Mouse (Mus musculus): Measurements from ENCODE around the gene Hist1h3b.
"Not testable (repeated sequence)": the region's sequence is repeated elsewhere in the genome, so short reads cannot be mapped to it uniquely, and the experiment has no call there.

Gene Hist1h3b

GRCm38 (mm10) chr13:23753314-23754078 lies 1.4 kb downstream of the Hist1h3b start:
- DNase-seq (ENCODE audit: low spot score in 2 of 2) = no peak

- DNase-seq (ENCODE audit: low spot score in 2 of 2) = no peak
These were observed 2.9 kb downstream of the Hist1h3b start for GRCm38 (mm10) chr13:23755000-23755399.

GRCm38 (mm10) chr13:23756790-23757189 lies 4.7 kb downstream of the Hist1h3b start, which contains the start of gene Hist1h4b:
TSS of gene Hist1h4b (plus strand) at chr13:23757013.
- peak; percentile 92 to 97 for DNase-seq (ENCODE audit: low spot score in 2 of 2)

GRCm38 (mm10) chr13:23757211-23757773 lies 5.2 kb downstream of the Hist1h3b start:
- DNase-seq (ENCODE audit: low spot score in 2 of 2) = no peak

- DNase-seq (ENCODE audit: low spot score in 2 of 2) = no peak
These were observed 5.9 kb downstream of the Hist1h3b start for GRCm38 (mm10) chr13:23757921-23758320.

GRCm38 (mm10) chr13:23759251-23759771 lies 7.2 kb downstream of the Hist1h3b start:
- DNase-seq (ENCODE audit: low spot score in 2 of 2) = no peak

- DNase-seq (ENCODE audit: low spot score in 2 of 2) = no peak
These were observed 7.8 kb downstream of the Hist1h3b start for GRCm38 (mm10) chr13:23759916-23760239.

- no peak for DNase-seq (ENCODE audit: low spot score in 2 of 2)
These were observed 8.3 kb downstream of the Hist1h3b start for GRCm38 (mm10) chr13:23760240-23760971.

GRCm38 (mm10) chr13:23760972-23761864 lies 9.2 kb downstream of the Hist1h3b start, which contains the start of gene Hist1h4a:
TSS of gene Hist1h4a (minus strand) at chr13:23761230.
- peak; percentile 98 to 99 for DNase-seq (ENCODE audit: low spot score in 2 of 2)

GRCm38 (mm10) chr13:23761871-23762821 lies 10.1 kb downstream of the Hist1h3b start, which contains the start of gene Hist1h3a:
TSS of gene Hist1h3a (minus strand) at chr13:23762386.
- peak; percentile 59 to 63 for DNase-seq (ENCODE audit: low spot score in 2 of 2)

GRCm38 (mm10) chr13:23763242-23763585 lies 11.1 kb downstream of the Hist1h3b start:
- DNase-seq (ENCODE audit: low spot score in 2 of 2) = no peak

- peak; percentile 82 to 86 for DNase-seq (ENCODE audit: low spot score in 2 of 2)
These were observed 11.7 kb downstream of the Hist1h3b start, which contains the start of gene Hist1h1a for GRCm38 (mm10) chr13:23763586-23764323. TSS of gene Hist1h1a (plus strand) at chr13:23763666.

GRCm38 (mm10) chr13:23764324-23765171 lies 12.5 kb downstream of the Hist1h3b start:
- no peak for DNase-seq (ENCODE audit: low spot score in 2 of 2)

GRCm38 (mm10) chr13:23765172-23765513 lies 13.1 kb downstream of the Hist1h3b start:
- DNase-seq (ENCODE audit: low spot score in 2 of 2) = no peak

GRCm38 (mm10) chr13:23766772-23767171 lies 14.7 kb downstream of the Hist1h3b start:
- no peak for DNase-seq (ENCODE audit: low spot score in 2 of 2)

GRCm38 (mm10) chr13:23768834-23769397 lies 16.8 kb downstream of the Hist1h3b start:
- DNase-seq (ENCODE audit: low spot score in 2 of 2) = no peak

- DNase-seq (ENCODE audit: low spot score in 2 of 2) = not testable (repeated sequence)
These were observed 17.5 kb downstream of the Hist1h3b start, which contains the start of gene Trim38 for GRCm38 (mm10) chr13:23769613-23770012. TSS of gene Trim38 (plus strand) at chr13:23769913.
